Mouse (Mus musculus): ENCODE measurements at regions not wholly inside any gene's neighbourhood (a gene's known extent, or its start where the extent isn't known, plus 50 kb on each side); places are given as distances from the start of the nearest gene placed in this dataset.

GRCm38 (mm10) chr14:112895561-112895960 is 418.8 kb upstream of the Tpm3-rs7 start:
- peak; percentile 61 for DNase-seq (ENCODE audit: low read depth, low spot score)

DNA sequence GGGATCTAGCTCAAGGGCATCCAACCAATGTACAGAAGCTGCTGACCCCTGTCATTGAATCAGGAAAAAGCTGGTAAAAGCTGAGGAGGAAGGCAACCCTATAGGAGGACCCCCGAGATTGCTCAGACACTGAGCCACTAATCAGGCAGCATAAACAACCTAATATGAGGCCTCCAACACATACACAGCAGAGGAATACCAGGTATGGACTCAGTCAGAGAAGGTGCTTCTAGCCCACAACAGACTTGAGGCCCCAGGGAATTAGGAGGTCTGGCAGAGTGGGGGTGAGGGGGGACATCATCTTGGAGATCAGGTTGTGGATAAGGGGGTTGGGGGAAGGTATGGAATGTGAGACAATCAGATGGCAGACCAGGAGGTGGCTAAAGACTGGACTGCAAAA is 413.2 kb upstream of the Tpm3-rs7 start:
- DNase-seq (ENCODE audit: low read depth, low spot score), result no peak

GRCm38 (mm10) chr14:112917148-112917547 is 397.3 kb upstream of the Tpm3-rs7 start:
- DNase-seq (ENCODE audit: low read depth, low spot score), result no peak

Data from 3T3-L1 (cell line).